Mouse (Mus musculus): ENCODE results near the gene Tnpo2. TPM values are rescaled to one million over a fixed set of nuclear protein-coding genes. Genes with fewer than 3 reads are reported as not detected.
A peak's percentile ranks its signal among the peaks of the same experiment; 100 is the strongest.

Gene Tnpo2
- polyA plus RNA-seq, 1 experiment: 52.0 TPM

- Histone ChIP-seq H3K27me3 (ENCODE audit: control insufficient read depth, insufficient read depth, insufficient read length) (no peaks in the 10 kb centered on the region), H3K79me2 (ENCODE audit: control insufficient read depth, insufficient read depth) (peaks cover 12% of the 10 kb centered on the region), H3ac (ENCODE audit: control insufficient read depth, insufficient read length, low read depth) (no peak within 1 kb of the TSS), H3K36me3 (ENCODE audit: control insufficient read depth, insufficient read depth) (peaks cover 3% of the 10 kb centered on the region), H3K4me3 (ENCODE audit: insufficient read depth, poor library complexity, severe bottlenecking) (no peak within 1 kb of the TSS), H3K79me3 (ENCODE audit: low read depth) (peaks cover 5% of the 10 kb centered on the region)
- TF ChIP-seq USF1 (IDR thresholded peaks at IDR 0.05; ENCODE audit: low read depth): no peak
Observed at GRCm38 (mm10) chr8:85067982-85068381, 31.3 kb downstream of the Tnpo2 start, which contains the start of gene Gm5741. Gene Gm5741, minus strand, starts transcription at chr8:85067982.

- H3K79me3 ChIP-seq (ENCODE audit: low read depth): peaks cover 11% of the 10 kb centered on the region
- H3ac ChIP-seq (ENCODE audit: control insufficient read depth, insufficient read length, low read depth): no peak overlapping the region
- peak overlapping the region; percentile 95 for H3K4me3 ChIP-seq (ENCODE audit: insufficient read depth, poor library complexity, severe bottlenecking)
- H3K36me3 ChIP-seq (ENCODE audit: control insufficient read depth, insufficient read depth): peaks cover 34% of the 10 kb centered on the region
- no peaks in the 10 kb centered on the region for H3K27me3 ChIP-seq (ENCODE audit: control insufficient read depth, insufficient read depth, insufficient read length)
- TF ChIP-seq CTCF (IDR thresholded peaks at IDR 0.05; ENCODE audit: control insufficient read depth, insufficient read depth, insufficient read length) (no peak), FOSL1 (IDR thresholded peaks at IDR 0.05; ENCODE audit: insufficient read depth, low read length, poor library complexity, severe bottlenecking) (no peak), USF1 (IDR thresholded peaks at IDR 0.05; ENCODE audit: low read depth) (no peak), MAX (IDR thresholded peaks at IDR 0.05) (no peak)
- peaks cover 32% of the 10 kb centered on the region for H3K79me2 ChIP-seq (ENCODE audit: control insufficient read depth, insufficient read depth)
Observed at GRCm38 (mm10) chr8:85071041-85071440, 34.3 kb downstream of the Tnpo2 start.

GRCm38 (mm10) chr8:85071514-85072281 is 35.0 kb downstream of the Tnpo2 start, which contains the start of gene Dhps:
Gene Dhps, plus strand, starts transcription at chr8:85071757.
- no peaks in the 10 kb centered on the region for H3K27me3 ChIP-seq (ENCODE audit: control insufficient read depth, insufficient read depth, insufficient read length)
- H3ac ChIP-seq (ENCODE audit: control insufficient read depth, insufficient read length, low read depth): peak within 1 kb of the TSS; percentile 90
- peaks cover 32% of the 10 kb centered on the region for H3K79me2 ChIP-seq (ENCODE audit: control insufficient read depth, insufficient read depth)
- peak; percentile 88 for TF ChIP-seq USF1 (IDR thresholded peaks at IDR 0.05; ENCODE audit: low read depth)
- TF ChIP-seq MYOG (IDR thresholded peaks at IDR 0.05; ENCODE audit: control insufficient read depth, extremely low read depth, insufficient read length): no peak
- peak; percentile 95 for TF ChIP-seq MAX (IDR thresholded peaks at IDR 0.05)
- TF ChIP-seq CEBPB (IDR thresholded peaks at IDR 0.05; ENCODE audit: low read depth): no peak
- H3K79me3 ChIP-seq (ENCODE audit: low read depth): peaks cover 11% of the 10 kb centered on the region
- peaks cover 40% of the 10 kb centered on the region for H3K36me3 ChIP-seq (ENCODE audit: control insufficient read depth, insufficient read depth)
- peak within 1 kb of the TSS; percentile 95 for H3K4me3 ChIP-seq (ENCODE audit: insufficient read depth, poor library complexity, severe bottlenecking)

- no peak for TF ChIP-seq CEBPB (IDR thresholded peaks at IDR 0.05; ENCODE audit: low read depth)
- no peak for TF ChIP-seq MYOD1 (IDR thresholded peaks at IDR 0.05; ENCODE audit: control insufficient read depth, insufficient read length, low read depth)
- TF ChIP-seq USF1 (IDR thresholded peaks at IDR 0.05; ENCODE audit: low read depth): no peak
- TF ChIP-seq CTCF (IDR thresholded peaks at IDR 0.05; ENCODE audit: control insufficient read depth, insufficient read depth, insufficient read length): no peak
- no peak for TF ChIP-seq MYOG (IDR thresholded peaks at IDR 0.05; ENCODE audit: control insufficient read depth, extremely low read depth, insufficient read length)
- no peak for TF ChIP-seq MAX (IDR thresholded peaks at IDR 0.05)
- no peak for TF ChIP-seq FOSL1 (IDR thresholded peaks at IDR 0.05; ENCODE audit: insufficient read depth, low read length, poor library complexity, severe bottlenecking)
- Histone ChIP-seq H3K79me2 (ENCODE audit: control insufficient read depth, insufficient read depth) (peaks cover 32% of the 10 kb centered on the region), H3ac (ENCODE audit: control insufficient read depth, insufficient read length, low read depth) (peak overlapping the region; percentile 63), H3K79me3 (ENCODE audit: low read depth) (peaks cover 11% of the 10 kb centered on the region), H3K4me3 (ENCODE audit: insufficient read depth, poor library complexity, severe bottlenecking) (peak overlapping the region; percentile 95), H3K36me3 (ENCODE audit: control insufficient read depth, insufficient read depth) (peaks cover 45% of the 10 kb centered on the region), H3K27me3 (ENCODE audit: control insufficient read depth, insufficient read depth, insufficient read length) (no peaks in the 10 kb centered on the region)
Observed at GRCm38 (mm10) chr8:85072364-85072929, 35.7 kb downstream of the Tnpo2 start.

GRCm38 (mm10) chr8:85073041-85073612 is 36.4 kb downstream of the Tnpo2 start:
- peaks cover 50% of the 10 kb centered on the region for H3K36me3 ChIP-seq (ENCODE audit: control insufficient read depth, insufficient read depth)
- TF ChIP-seq CEBPB (IDR thresholded peaks at IDR 0.05; ENCODE audit: low read depth): no peak
- no peak for TF ChIP-seq CTCF (IDR thresholded peaks at IDR 0.05; ENCODE audit: control insufficient read depth, insufficient read depth, insufficient read length)
- no peak for TF ChIP-seq MYOD1 (IDR thresholded peaks at IDR 0.05; ENCODE audit: control insufficient read depth, insufficient read length, low read depth)
- TF ChIP-seq USF1 (IDR thresholded peaks at IDR 0.05; ENCODE audit: low read depth): no peak
- no peak for TF ChIP-seq MAX (IDR thresholded peaks at IDR 0.05)
- TF ChIP-seq MYOG (IDR thresholded peaks at IDR 0.05; ENCODE audit: control insufficient read depth, extremely low read depth, insufficient read length): no peak
- TF ChIP-seq FOSL1 (IDR thresholded peaks at IDR 0.05; ENCODE audit: insufficient read depth, low read length, poor library complexity, severe bottlenecking): no peak
- peaks cover 32% of the 10 kb centered on the region for H3K79me2 ChIP-seq (ENCODE audit: control insufficient read depth, insufficient read depth)
- H3K27me3 ChIP-seq (ENCODE audit: control insufficient read depth, insufficient read depth, insufficient read length): no peaks in the 10 kb centered on the region
- H3K79me3 ChIP-seq (ENCODE audit: low read depth): peaks cover 11% of the 10 kb centered on the region
- no peak overlapping the region for H3K4me3 ChIP-seq (ENCODE audit: insufficient read depth, poor library complexity, severe bottlenecking)
- H3ac ChIP-seq (ENCODE audit: control insufficient read depth, insufficient read length, low read depth): peak overlapping the region; percentile 57

GRCm38 (mm10) chr8:85074167-85074566 is 37.5 kb downstream of the Tnpo2 start:
- Histone ChIP-seq H3K36me3 (ENCODE audit: control insufficient read depth, insufficient read depth) (peaks cover 59% of the 10 kb centered on the region), H3K27me3 (ENCODE audit: control insufficient read depth, insufficient read depth, insufficient read length) (no peaks in the 10 kb centered on the region)
- no peak for TF ChIP-seq FOSL1 (IDR thresholded peaks at IDR 0.05; ENCODE audit: insufficient read depth, low read length, poor library complexity, severe bottlenecking)
- no peak for TF ChIP-seq CEBPB (IDR thresholded peaks at IDR 0.05; ENCODE audit: low read depth)
- no peak for TF ChIP-seq MYOG (IDR thresholded peaks at IDR 0.05; ENCODE audit: control insufficient read depth, extremely low read depth, insufficient read length)
- no peak for TF ChIP-seq MYOD1 (IDR thresholded peaks at IDR 0.05; ENCODE audit: control insufficient read depth, insufficient read length, low read depth)
- TF ChIP-seq USF1 (IDR thresholded peaks at IDR 0.05; ENCODE audit: low read depth): no peak
- TF ChIP-seq CTCF (IDR thresholded peaks at IDR 0.05; ENCODE audit: control insufficient read depth, insufficient read depth, insufficient read length): no peak
- no peak for TF ChIP-seq MAX (IDR thresholded peaks at IDR 0.05)

More at GRCm38 (mm10) chr8:85074167-85074566, 37.5 kb downstream of the Tnpo2 start:
- Histone ChIP-seq H3K4me3 (ENCODE audit: insufficient read depth, poor library complexity, severe bottlenecking) (no peak overlapping the region), H3K79me3 (ENCODE audit: low read depth) (peaks cover 13% of the 10 kb centered on the region), H3ac (ENCODE audit: control insufficient read depth, insufficient read length, low read depth) (no peak overlapping the region), H3K79me2 (ENCODE audit: control insufficient read depth, insufficient read depth) (peaks cover 32% of the 10 kb centered on the region)

Data from C2C12 (cell line).